Mouse (Mus musculus): ENCODE results near the gene Ldlrad3.
A peak's percentile ranks its signal among the peaks of the same experiment; 100 is the strongest.

The Ldlrad3 gene

GRCm38 (mm10) chr2:102185951-102186561 is at the start of gene Ldlrad3:
Gene Ldlrad3, minus strand, starts transcription at chr2:102186385.
- DNase-seq (ENCODE audit: low spot score): peak; percentile 96

GRCm38 (mm10) chr2:102231470-102231869 is 45.3 kb upstream of the Ldlrad3 start:
- DNase-seq (ENCODE audit: low spot score): peak; percentile 5

GRCm38 (mm10) chr2:102229126-102229525 is 42.9 kb upstream of the Ldlrad3 start:
- no peak for DNase-seq (ENCODE audit: low spot score)

GRCm38 (mm10) chr2:102228331-102228730 is 42.1 kb upstream of the Ldlrad3 start:
- DNase-seq (ENCODE audit: low spot score): no peak

GRCm38 (mm10) chr2:102227839-102228238 is 41.7 kb upstream of the Ldlrad3 start:
- no peak for DNase-seq (ENCODE audit: low spot score)

- no peak for DNase-seq (ENCODE audit: low spot score)
Measured at GRCm38 (mm10) chr2:102226274-102226673, 40.1 kb upstream of the Ldlrad3 start.

- DNase-seq (ENCODE audit: low spot score): no peak
Measured at GRCm38 (mm10) chr2:102223355-102224128, 37.4 kb upstream of the Ldlrad3 start.

- DNase-seq (ENCODE audit: low spot score): no peak
Measured at GRCm38 (mm10) chr2:102222749-102223148, 36.6 kb upstream of the Ldlrad3 start.

- no peak for DNase-seq (ENCODE audit: low spot score)
Measured at GRCm38 (mm10) chr2:102216817-102217216, 30.6 kb upstream of the Ldlrad3 start.

GRCm38 (mm10) chr2:102212096-102212495 is 25.9 kb upstream of the Ldlrad3 start:
- DNase-seq (ENCODE audit: low spot score): no peak

GRCm38 (mm10) chr2:102205672-102206399 is 19.7 kb upstream of the Ldlrad3 start:
- DNase-seq (ENCODE audit: low spot score): no peak

GRCm38 (mm10) chr2:102203478-102203877 is 17.3 kb upstream of the Ldlrad3 start:
- DNase-seq (ENCODE audit: low spot score): no peak

- DNase-seq (ENCODE audit: low spot score): no peak
Measured at GRCm38 (mm10) chr2:102202211-102202770, 16.1 kb upstream of the Ldlrad3 start.

- DNase-seq (ENCODE audit: low spot score): peak; percentile 47
Measured at GRCm38 (mm10) chr2:102201198-102201948, 15.2 kb upstream of the Ldlrad3 start.

- no peak for DNase-seq (ENCODE audit: low spot score)
Measured at GRCm38 (mm10) chr2:102197332-102197731, 11.1 kb upstream of the Ldlrad3 start.

- DNase-seq (ENCODE audit: low spot score): no peak
Measured at GRCm38 (mm10) chr2:102196709-102197108, 10.5 kb upstream of the Ldlrad3 start.

GRCm38 (mm10) chr2:102195494-102195893 is 9.3 kb upstream of the Ldlrad3 start:
- DNase-seq (ENCODE audit: low spot score): no peak

- no peak for DNase-seq (ENCODE audit: low spot score)
Measured at GRCm38 (mm10) chr2:102194247-102194646, 8.1 kb upstream of the Ldlrad3 start.

- peak; percentile 37 for DNase-seq (ENCODE audit: low spot score)
Measured at GRCm38 (mm10) chr2:102192943-102193820, 7.0 kb upstream of the Ldlrad3 start.

GRCm38 (mm10) chr2:102191736-102192135 is 5.6 kb upstream of the Ldlrad3 start:
- DNase-seq (ENCODE audit: low spot score): no peak

GRCm38 (mm10) chr2:102190956-102191355 is 4.8 kb upstream of the Ldlrad3 start:
- DNase-seq (ENCODE audit: low spot score): no peak

Data from ovary, postnatal 36 days (tissue).